Mouse (Mus musculus): ENCODE measurements around the gene Aldh5a1.

The Aldh5a1 gene

GRCm38 (mm10) chr13:24866430-24867402 lies 70.7 kb downstream of the Aldh5a1 start:
- no peak for DNase-seq (ENCODE audit: low read depth, low spot score)

- no peak for DNase-seq (ENCODE audit: low read depth, low spot score)
Observed at GRCm38 (mm10) chr13:24862520-24862919, 74.9 kb downstream of the Aldh5a1 start.

GRCm38 (mm10) chr13:24862021-24862420 lies 75.4 kb downstream of the Aldh5a1 start:
- DNase-seq (ENCODE audit: low read depth, low spot score), result no peak

- no peak for DNase-seq (ENCODE audit: low read depth, low spot score)
Observed at GRCm38 (mm10) chr13:24861084-24861483, 76.4 kb downstream of the Aldh5a1 start.

GRCm38 (mm10) chr13:24859115-24859514 lies 78.3 kb downstream of the Aldh5a1 start:
- no peak for DNase-seq (ENCODE audit: low read depth, low spot score)
